Mouse (Mus musculus) cerebellum, postnatal 10 days (tissue): ENCODE measurements at regions not wholly inside any gene's neighbourhood (a gene's known extent, or its start where the extent isn't known, plus 50 kb on each side); places are given as distances from the start of the nearest gene placed in this dataset.
A peak's percentile ranks its signal among the peaks of the same experiment; 100 is the strongest.

Experiments
- DNase-seq, 2 experiments: peaks; one replicate each; pipeline ENCODE4 v3.0.0; 2021; ENCODE audit warnings: mixed read lengths in 2 of 2

- DNase-seq = no peak
These were observed 155.8 kb upstream of the Jarid2 start for GRCm38 (mm10) chr13:44573463-44573862.

DNA sequence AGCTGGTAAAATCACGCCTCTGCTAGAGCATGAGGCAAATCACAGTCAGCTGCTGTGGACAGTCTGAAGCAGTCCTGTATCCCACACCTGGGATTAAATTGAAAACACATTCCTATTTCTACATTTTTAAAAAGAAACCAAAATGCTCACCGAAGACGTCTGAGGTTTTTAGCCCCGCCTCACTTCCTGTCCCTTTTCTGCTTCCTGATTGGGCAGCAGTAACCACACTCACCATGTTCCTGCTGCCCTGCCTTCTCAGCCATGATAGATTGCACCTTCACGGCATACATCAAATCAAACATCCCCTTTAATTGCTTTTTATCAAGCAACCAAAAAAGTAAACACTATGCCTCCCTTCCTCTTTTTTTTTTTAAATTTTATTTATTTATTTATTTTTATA, 150.1 kb upstream of the Jarid2 start:
- no peak for DNase-seq

DNA sequence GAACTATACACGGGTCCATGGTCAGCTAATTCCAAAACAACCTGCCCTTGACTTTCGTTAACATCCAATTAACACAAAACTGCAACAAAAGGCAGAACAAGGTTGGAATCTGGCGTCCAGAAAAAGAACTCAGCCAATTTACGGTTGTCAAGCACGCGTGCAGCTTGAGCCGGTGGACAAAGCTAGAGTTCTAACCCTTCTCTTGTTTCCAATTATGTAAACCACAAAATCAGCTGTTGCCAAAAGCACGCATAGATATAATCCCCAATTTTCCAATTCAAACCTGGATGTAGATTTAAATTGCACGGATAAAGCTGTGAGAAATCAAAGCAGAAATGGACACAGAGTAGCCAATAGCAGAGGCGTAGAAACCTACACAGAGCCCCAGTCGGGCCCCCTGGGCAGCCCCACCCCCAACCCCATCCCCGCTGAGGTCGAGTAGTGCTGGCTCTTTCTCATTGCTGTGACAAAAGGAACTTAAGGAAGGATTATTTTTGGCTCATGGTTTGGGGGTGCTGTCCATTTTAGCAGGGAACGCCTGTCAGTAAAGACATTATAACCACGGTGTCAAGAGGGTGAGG, 149.0 kb upstream of the Jarid2 start:
- DNase-seq = no peak

- no peak for DNase-seq
These were observed 148.5 kb upstream of the Jarid2 start for GRCm38 (mm10) chr13:44580767-44581166.

DNA sequence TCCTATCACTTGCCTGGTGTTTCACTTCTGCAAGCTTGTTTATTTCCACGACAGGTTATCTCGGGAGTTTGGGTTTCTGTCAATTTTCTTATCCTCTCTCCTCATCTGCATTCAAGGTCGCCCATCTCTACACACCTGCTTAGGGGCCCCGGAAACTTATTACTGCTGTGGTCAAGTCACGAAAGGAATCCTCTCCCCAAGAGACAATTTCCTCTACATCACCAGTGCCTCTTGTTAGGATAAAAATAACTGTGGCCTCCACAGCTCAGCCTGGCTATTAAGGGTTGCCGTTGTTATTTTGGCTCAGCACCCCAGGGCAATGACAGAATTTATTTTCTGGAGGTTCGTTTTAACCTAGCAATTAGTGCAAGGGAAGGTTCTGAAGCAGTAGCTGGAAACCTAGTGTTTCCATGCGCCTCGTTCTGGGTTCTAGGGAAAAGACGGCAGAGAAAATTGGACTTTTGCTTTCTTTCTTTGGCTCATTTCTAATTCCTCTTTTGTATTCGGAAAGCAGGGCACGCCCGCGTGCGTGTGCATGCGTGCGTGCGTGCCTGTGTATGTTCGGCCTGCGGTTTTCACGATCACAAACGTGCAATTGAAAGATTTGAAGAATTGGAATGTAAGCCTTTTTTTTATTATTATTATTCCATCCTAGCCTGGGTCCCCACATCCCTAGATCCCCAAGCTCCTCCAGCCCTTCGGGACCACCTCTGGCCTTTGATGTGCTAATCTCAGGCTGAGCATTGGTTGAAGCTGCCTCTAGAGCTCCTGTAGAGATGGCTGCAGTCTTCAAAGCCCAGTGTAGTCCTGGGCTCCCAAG, 147.1 kb upstream of the Jarid2 start:
- no peak for DNase-seq

GRCm38 (mm10) chr13:44582767-44583085, 146.5 kb upstream of the Jarid2 start:
- DNase-seq = no peak

DNA sequence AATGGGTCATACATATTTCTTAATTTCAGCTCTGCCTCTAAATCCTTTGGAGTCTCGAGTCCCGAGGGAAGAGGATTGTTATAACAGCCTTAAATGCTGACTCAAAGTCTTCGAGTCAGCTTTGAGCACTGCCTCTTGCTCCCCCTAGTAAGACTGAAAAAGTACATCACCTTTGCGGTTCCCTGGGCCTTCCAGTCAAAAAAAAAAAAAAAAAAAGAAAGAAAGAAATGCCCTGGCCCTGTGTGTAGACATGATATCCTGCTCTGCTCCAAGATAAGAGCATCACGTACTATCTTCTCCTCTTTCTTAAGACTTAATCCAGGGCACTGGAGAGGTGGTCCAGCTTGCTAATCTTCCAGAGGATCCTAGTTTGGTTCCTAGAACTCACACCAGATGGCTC, 145.7 kb upstream of the Jarid2 start:
- no peak for DNase-seq

DNA sequence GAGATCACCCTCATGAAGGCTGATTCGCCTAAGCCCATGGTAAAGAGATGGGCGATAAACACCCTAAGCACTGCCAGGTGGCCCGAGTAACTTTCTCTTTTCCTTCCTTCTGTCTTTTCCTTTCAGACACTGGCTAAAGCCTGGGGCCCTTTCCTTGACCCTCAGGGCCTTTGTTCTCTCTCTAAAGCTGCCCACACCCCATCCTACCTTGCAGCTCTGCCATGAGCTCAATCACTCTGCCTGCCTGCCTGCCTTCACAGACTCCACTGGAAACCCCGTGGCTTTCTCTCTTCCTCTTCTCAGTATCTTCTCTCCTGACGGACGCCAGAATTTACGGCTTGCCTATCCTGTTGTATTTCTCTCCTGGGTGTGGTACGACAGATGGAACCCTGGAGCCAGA, 145.1 kb upstream of the Jarid2 start:
- no peak for DNase-seq

DNA sequence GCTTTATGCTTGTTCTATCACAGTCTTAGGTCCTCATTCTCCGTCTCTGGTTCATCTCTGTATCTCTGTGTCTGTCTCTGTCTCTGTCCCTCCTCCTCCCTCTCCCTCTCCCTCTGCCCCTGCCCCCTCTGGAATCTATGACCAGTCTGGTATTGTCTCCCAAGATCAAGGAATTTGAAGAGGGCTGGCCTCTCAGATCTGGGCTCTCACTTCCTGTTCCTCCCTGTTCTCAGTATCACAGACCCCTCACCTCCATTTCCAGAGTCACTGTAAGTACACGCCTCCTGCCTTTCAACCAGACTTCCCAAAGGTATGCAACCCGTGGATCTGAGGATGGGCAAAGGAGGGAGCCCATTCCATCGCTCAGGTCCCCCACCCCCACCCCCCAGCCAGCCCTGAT, 144.7 kb upstream of the Jarid2 start:
- no peak for DNase-seq

- no peak for DNase-seq
These were observed 141.4 kb upstream of the Jarid2 start for GRCm38 (mm10) chr13:44587846-44588245.

DNA sequence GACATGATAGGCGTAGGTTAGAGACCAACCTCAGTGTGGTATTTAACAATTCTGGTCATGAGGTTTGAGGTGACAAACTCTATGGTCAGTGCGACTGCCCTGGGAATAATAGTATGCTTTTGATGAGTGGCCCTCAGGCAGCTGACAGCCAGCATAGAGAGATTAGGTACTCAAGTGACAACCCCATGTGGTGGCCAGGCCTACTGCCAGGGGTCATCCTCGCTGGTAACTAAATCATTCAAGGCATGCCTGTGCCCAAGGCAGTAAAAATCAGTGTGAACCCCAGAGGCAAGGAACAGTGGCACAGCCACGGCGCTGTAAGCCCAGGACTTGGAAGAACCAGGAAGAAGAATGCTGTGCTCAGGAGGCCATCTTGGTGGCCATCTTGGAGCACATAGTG, 134.6 kb upstream of the Jarid2 start:
- peak; percentile 34 to 41 for DNase-seq

- no peak for DNase-seq
These were observed 131.6 kb upstream of the Jarid2 start for GRCm38 (mm10) chr13:44597666-44598065.

DNA sequence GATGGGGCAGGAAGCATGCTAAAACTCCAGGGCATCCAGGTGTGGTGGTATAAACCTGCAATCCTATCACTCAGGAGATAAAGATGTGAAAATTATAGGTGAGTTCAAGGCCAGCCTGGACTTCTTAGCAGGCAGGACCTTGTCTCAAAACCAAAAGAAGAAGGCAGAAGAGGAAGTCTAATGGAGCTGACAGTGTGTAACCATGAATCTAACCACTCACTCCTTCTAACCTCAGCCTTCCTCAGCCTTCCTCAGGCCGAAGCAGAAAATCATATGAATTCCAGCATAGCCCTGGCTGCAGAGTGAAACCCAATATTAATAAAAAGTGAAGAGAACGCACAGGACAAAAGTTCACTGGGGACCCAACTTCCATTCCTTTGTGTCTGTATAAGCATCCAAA, 128.2 kb upstream of the Jarid2 start:
- no peak for DNase-seq

DNA sequence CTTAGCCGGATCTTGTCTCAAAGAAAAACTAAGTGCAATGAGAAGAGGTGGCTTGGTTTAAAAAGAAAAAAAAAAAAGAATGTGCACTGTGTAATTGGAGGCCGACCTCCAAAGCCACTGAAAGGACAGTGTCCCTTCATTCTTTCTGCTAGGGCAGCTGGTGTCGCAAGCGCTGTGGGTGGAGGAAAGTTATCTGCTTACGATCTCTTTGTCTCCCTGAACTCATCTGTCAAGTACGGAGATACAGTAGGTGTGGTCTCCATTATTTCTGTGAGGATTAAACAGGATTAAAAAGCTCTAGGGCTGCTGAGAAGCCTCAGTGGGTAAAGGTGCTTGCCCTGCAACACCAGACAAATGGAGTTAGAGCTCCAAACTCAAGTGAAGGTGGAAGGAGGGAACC, 126.6 kb upstream of the Jarid2 start:
- DNase-seq = no peak

DNA sequence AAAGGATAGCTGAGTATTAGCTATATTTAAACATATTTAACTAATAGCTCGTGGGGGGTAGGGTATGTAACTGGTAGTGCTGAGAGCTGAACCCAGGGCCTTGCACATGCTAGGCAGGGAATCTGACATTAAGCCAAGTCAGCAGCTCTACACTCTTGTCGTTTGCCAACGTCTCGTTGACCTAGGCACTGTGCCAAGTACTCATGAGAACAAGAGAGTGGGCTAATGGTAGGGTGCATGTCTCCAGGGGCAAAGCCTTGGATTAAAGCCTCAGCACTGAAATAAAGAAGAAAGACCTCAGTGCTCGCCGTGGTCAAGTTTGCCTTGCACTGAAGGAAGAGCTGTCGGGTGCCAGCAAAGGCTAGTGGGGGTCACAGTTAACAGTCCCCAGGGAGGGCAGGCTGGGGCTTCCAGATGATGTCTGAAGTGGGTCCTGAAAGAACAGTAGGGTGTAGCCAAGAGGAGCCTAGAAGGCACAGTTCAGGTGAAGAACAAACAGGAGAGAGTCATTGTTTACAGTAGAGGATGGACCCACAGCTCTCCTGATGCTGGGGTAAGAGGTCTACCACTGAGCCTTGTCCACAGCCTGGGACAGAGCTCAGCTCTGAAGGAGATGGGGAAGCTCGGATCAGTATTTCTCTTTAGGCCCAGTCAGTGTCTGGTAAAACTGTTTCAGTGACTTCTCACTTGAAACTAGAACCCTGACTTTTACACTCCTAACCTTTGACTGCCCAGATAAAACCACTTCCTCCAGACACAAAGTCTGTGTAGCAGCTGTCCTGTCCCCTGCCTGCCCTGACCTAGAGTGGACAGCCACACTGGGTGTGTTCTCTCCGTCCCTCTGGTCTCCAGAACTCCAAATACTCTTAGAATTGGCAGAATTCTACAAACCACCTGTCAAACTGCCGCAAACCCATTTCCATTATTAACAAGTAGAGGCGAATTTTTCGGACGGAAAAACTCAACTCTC, 121.7 kb upstream of the Jarid2 start:
- peak; percentile 54 to 55 for DNase-seq

DNA sequence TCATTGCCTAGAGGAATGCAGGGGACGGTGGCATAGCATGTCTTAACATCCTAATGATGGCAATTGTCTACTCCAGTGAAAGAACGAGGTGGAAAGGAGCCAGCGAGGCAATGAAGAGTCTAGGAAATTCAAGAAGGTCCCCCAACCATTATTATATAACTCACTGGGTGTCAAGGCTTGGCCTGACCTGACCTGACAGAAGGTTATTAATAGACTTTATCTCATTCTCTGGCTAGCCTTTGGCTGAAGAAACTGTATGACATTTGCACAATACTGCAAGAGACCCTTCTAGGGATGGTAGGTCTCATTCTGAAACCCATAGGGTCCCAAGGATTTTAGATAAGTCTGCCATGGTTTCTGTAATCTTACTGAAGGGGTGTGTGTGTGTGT, 121.0 kb upstream of the Jarid2 start:
- no peak for DNase-seq

GRCm38 (mm10) chr13:44608681-44609335, 120.5 kb upstream of the Jarid2 start:
- no peak for DNase-seq

DNA sequence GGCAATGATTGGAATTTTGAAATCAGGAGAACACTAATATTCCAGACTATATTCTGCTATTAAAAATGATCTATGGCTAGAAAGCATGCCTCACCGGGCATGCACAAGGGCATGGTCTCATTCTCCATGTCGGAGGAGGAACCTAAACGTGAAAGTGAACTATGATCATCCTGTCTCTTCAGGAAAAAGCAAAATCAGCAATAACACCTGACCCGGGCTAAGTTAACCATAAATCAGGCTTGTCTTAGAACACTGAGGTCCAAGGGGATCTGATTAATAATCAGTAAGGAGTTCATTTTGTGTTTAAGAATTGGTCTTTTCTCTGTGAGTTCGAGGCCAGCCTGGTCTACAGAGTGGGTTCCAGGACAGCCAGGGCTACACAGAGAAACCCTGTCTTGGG, 119.7 kb upstream of the Jarid2 start:
- no peak for DNase-seq

- no peak for DNase-seq
These were observed 113.6 kb upstream of the Jarid2 start for GRCm38 (mm10) chr13:44615696-44616095.

GRCm38 (mm10) chr13:44618368-44618767, 110.9 kb upstream of the Jarid2 start:
- no peak for DNase-seq

GRCm38 (mm10) chr13:44622661-44623355, 106.5 kb upstream of the Jarid2 start:
- DNase-seq = peak; percentile 42 to 56

DNA sequence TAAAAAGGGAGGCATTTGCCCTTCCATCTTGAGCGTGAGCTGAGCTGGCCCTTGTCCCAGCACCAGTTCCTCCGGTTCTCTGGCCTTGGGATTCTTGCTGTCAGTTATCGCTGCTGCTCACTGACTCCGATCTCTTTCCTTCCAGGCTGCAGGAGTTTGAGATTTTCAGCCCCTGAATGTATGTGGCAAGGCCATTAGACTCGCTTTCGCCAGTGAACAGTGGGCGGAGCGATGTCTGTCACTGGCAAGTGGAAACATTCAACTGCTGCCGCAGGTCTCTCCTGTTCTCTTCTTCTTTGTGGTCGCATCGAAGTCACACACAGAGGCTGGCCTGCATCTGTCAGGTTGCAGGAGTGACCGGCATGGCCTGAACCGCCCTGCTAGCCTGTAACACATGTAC, 104.6 kb upstream of the Jarid2 start:
- DNase-seq = peak; percentile 30 to 41

- no peak for DNase-seq
These were observed 103.5 kb upstream of the Jarid2 start for GRCm38 (mm10) chr13:44625792-44626191.
